Mouse (Mus musculus): ENCODE measurements around the gene Mybpc2. TPM values are rescaled to one million over a fixed set of nuclear protein-coding genes. Genes with fewer than 3 reads are reported as not detected.

The Mybpc2 gene
- polyA plus RNA-seq (2016; fragmentation: Nextera tagmentation; extraction: Ambion mirVana) = 0.09 and 0.13 TPM in 2 replicates

DNA sequence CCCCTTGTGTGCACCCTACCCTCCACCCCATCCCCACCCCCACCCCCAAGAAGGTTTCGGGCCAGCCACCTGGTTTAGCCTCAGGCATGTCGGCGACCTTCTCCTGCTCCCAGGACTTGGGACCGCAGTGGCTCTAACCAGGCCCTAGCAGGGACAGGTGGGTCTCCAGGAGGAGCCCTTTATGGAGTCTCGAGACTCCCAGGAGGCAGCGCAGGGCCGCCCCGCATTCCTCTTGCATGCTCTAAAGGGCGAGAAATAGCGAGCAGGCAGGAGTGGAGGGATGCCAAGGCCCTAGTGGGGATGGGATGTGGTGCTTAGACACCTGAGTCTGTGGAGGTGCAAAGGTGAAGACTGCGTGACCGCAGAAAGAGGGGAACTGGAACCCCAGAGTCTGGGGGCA is at the start of gene Mybpc2:
TSS of gene Mybpc2 (minus strand) at position 155 of the 400 bp plus-strand sequence.
- peak within 1 kb of the TSS; percentile 26 for H3K4me2 ChIP-seq
- H3K36me3 ChIP-seq = no peaks in the 10 kb centered on the region
- H3K9me3 ChIP-seq = no peaks in the 10 kb centered on the region
- no peak for ATAC-seq (ENCODE audit: insufficient number of reproducible peaks, insufficient read depth, low FRiP score, low TSS enrichment, low read depth)
- peaks cover 93% of the 10 kb centered on the region for H3K27me3 ChIP-seq
- peaks cover 10% of the 10 kb centered on the region for H3K4me1 ChIP-seq (replicated peaks)
- H3K27ac ChIP-seq = no peak within 1 kb of the TSS
- whole genome bisulfite sequencing = 22% methylated on average over 12 of the region's 12 CpGs
- no peak within 1 kb of the TSS for H3K9ac ChIP-seq (replicated peaks)
- H3K4me3 ChIP-seq (replicated peaks) = no peak within 1 kb of the TSS

DNA sequence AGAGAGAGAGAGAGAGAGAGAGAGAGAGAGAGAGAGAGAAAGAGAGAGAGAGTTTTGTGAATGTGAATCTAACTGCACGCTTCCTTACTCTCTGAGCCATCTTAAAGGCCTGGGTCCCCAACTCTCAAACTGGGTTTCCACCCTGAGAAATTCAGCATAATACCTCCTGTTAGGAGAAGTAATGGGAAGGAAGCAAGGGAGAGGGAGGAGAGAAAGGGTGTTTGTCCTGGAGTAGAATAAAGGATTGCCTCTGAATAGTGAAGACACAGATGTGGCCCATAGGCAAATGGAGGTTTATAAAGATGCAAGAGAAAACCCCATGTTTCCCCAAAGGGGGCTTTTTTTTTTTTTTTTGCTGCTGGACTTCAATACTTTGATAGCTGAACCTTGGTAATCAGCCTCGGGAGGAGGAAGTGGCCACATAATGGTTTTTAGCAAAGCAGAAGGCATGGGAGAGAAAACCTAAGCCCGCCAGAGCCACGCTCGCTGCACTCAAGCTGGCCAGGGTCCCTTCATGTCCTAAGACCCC is 48.6 kb upstream of the Mybpc2 start:
- H3K27me3 ChIP-seq = 0 out of 2 replicates have a peak, but pooled peaks cover 15% of the 10 kb centered on the region
- 84% methylated on average over 5 of the region's 5 CpGs for WGBS
- ATAC-seq (ENCODE audit: insufficient number of reproducible peaks, insufficient read depth, low FRiP score, low TSS enrichment, low read depth) = no peak
- no peaks in the 10 kb centered on the region for H3K4me1 ChIP-seq (replicated peaks)
- H3K4me3 ChIP-seq (replicated peaks) = no peak overlapping the region
- H3K4me2 ChIP-seq = no peak overlapping the region
- no peak overlapping the region for H3K9ac ChIP-seq (replicated peaks)
- H3K9me3 ChIP-seq = no peaks in the 10 kb centered on the region
- no peak overlapping the region for H3K27ac ChIP-seq
- no peaks in the 10 kb centered on the region for H3K36me3 ChIP-seq

DNA sequence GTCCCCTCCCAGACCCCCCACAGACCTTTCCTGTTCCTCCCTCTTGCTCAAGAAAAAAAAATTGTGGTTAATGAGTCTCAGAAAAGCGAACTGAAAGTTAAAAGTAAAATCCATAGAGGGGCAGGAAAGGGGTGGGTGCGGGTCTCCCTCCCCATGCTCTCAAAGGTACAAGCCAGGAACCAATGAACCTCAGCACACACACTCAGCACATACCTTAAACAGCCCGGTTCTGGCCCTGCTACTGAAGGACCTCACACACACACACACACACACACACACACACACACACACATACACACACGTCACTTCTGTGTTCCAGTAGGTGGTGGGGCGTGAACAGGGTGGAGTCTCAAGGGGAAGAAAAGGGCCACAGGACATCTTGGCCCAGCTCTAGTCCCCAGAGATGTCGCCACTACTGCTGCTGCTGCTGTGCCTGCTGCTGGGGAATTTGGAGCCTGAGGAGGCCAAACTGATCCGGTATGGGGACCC is 47.8 kb upstream of the Mybpc2 start, which contains the start of gene Napsa:
TSS of gene Napsa (plus strand) at position 168 of the 489 bp plus-strand sequence.
- H3K27ac ChIP-seq = no peak within 1 kb of the TSS
- no peaks in the 10 kb centered on the region for H3K4me1 ChIP-seq (replicated peaks)
- no peak within 1 kb of the TSS for H3K4me2 ChIP-seq
- no peaks in the 10 kb centered on the region for H3K36me3 ChIP-seq
- H3K9me3 ChIP-seq = no peaks in the 10 kb centered on the region
- H3K4me3 ChIP-seq (replicated peaks) = no peak within 1 kb of the TSS
- no peak within 1 kb of the TSS for H3K9ac ChIP-seq (replicated peaks)
- H3K27me3 ChIP-seq = 0 out of 2 replicates have a peak, but pooled peaks cover 15% of the 10 kb centered on the region
- 45% methylated on average over 7 of the region's 7 CpGs for WGBS
- ATAC-seq (ENCODE audit: insufficient number of reproducible peaks, insufficient read depth, low FRiP score, low TSS enrichment, low read depth) = no peak

DNA sequence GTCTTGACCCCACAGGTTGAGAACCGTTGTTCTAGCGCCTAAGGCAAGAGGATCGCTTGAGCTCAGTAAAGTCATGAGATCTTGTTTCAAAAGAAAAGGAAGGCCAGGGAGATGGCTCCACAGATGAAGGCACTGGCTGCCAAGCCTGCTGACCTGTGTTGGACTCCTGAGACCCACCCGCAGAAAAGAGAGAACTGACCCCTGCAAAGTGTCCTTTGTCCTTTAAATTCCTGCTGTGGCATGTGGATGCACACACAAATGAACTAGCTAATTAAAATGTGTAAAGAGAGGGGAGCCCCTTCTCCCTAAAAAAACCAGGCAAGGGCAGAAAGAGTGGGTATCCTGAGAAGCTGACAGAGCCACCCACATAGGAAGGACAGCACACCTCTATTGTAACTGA is 47.4 kb upstream of the Mybpc2 start:
- Histone ChIP-seq H3K9ac (replicated peaks) (no peak overlapping the region), H3K27me3 (0 out of 2 replicates have a peak, but pooled peaks cover 15% of the 10 kb centered on the region), H3K36me3 (no peaks in the 10 kb centered on the region), H3K27ac (no peak overlapping the region), H3K9me3 (no peaks in the 10 kb centered on the region), H3K4me3 (replicated peaks) (no peak overlapping the region), H3K4me1 (replicated peaks) (no peaks in the 10 kb centered on the region), H3K4me2 (no peak overlapping the region)
- ATAC-seq (ENCODE audit: insufficient number of reproducible peaks, insufficient read depth, low FRiP score, low TSS enrichment, low read depth) = no peak
- WGBS = 45% methylated on average over 4 of the region's 4 CpGs

DNA sequence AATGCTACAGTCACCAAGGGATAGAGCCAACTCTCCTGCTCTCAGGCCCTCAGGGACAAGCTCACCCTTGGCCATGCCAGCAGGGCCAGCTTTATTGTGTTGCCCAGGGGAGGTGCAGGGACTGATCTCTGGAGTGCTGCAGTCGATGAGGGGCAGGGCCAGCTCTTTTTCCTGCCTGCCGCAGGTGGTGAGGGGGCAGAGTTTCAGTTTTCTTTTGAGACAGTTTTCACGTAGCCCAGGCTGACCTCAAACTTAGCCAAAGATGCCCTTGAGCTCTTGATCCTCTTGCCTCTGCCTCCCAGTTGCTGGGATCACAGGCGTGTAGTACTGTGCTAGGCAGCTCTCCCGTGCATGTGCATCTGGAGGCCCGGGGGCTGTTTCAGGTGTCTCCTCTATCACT is 46.5 kb upstream of the Mybpc2 start:
- no peak overlapping the region for H3K9ac ChIP-seq (replicated peaks)
- 0 out of 2 replicates have a peak, but pooled peaks cover 15% of the 10 kb centered on the region for H3K27me3 ChIP-seq
- H3K4me2 ChIP-seq = no peak overlapping the region
- WGBS = 72% methylated on average over 6 of the region's 6 CpGs
- H3K4me1 ChIP-seq (replicated peaks) = no peaks in the 10 kb centered on the region
- no peak for ATAC-seq (ENCODE audit: insufficient number of reproducible peaks, insufficient read depth, low FRiP score, low TSS enrichment, low read depth)
- no peak overlapping the region for H3K4me3 ChIP-seq (replicated peaks)
- H3K9me3 ChIP-seq = no peaks in the 10 kb centered on the region
- no peaks in the 10 kb centered on the region for H3K36me3 ChIP-seq
- H3K27ac ChIP-seq = no peak overlapping the region

DNA sequence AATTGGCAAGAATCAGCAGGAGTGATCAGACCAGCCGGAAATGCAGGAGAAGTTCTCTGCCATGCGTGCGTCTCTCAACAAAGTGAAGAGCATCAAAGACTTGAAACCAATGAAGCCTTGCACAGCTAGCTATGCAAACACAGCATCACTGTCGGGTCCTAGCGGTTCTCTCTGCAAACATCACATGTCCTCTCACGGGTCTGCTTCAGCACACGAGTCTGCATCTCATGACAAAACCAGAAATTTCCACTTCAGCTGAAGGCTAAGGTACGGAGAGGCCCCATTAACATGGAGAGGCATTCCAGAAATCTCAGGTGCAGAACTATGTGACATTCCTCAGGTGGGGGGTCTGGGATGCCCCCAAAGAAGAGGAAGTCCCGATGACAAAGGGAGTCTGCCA is 44.3 kb upstream of the Mybpc2 start:
- no peak overlapping the region for H3K4me3 ChIP-seq (replicated peaks)
- no peaks in the 10 kb centered on the region for H3K9me3 ChIP-seq
- H3K36me3 ChIP-seq = no peaks in the 10 kb centered on the region
- no peaks in the 10 kb centered on the region for H3K4me1 ChIP-seq (replicated peaks)
- no peak overlapping the region for H3K27ac ChIP-seq
- H3K4me2 ChIP-seq = no peak overlapping the region
- 75% methylated on average over 9 of the region's 9 CpGs for WGBS
- ATAC-seq (ENCODE audit: insufficient number of reproducible peaks, insufficient read depth, low FRiP score, low TSS enrichment, low read depth) = no peak
- no peak overlapping the region for H3K9ac ChIP-seq (replicated peaks)
- H3K27me3 ChIP-seq = peaks cover 15% of the 10 kb centered on the region; the same call in 1 of the 2 replicates

DNA sequence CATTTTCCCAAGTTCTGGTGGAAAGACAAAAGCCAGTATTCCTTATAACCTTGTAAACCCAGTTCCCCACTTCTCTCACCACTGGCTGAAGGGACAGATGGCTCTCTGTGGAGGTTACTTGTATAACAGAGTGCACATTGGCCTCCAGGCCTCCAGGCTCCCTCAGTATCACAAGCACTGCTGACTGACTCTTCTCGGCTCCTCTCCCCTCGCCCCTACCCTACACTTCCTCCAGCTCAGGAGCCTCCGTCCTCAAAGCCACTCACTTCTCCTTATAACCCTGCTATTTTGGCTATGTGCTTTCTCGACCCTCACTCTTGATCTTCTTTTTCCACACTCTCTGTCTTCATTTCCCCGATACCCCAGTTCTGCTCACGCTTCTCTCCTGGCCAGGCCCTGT is 41.0 kb upstream of the Mybpc2 start:
- Histone ChIP-seq H3K36me3 (no peaks in the 10 kb centered on the region), H3K4me1 (replicated peaks) (no peaks in the 10 kb centered on the region), H3K9me3 (no peaks in the 10 kb centered on the region), H3K4me3 (replicated peaks) (no peak overlapping the region), H3K4me2 (no peak overlapping the region), H3K9ac (replicated peaks) (no peak overlapping the region), H3K27ac (no peak overlapping the region), H3K27me3 (peaks cover 7% of the 10 kb centered on the region; the same call in 1 of the 2 replicates)
- WGBS = 78% methylated on average over 6 of the region's 6 CpGs
- no peak for ATAC-seq (ENCODE audit: insufficient number of reproducible peaks, insufficient read depth, low FRiP score, low TSS enrichment, low read depth)

DNA sequence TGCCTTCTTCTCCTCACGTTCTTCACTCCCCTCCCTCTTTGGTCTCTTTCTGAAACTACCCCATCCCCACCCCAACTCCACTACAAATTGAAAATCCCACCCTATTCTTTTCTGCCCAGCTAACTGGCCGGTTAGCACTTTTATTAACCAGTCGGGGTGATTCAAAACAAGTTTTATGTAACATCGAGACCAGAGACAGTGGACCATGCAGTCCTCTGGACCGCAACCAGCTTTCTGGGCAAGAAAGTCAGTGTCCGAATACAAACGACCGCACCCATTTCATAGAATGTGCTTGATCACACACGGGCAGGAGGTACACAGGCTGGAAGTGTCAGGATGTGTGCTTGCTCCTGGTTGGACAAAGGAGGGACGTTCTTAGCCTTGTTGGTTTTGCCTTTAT is 40.0 kb upstream of the Mybpc2 start:
- 88% methylated on average over 10 of the region's 10 CpGs for WGBS
- no peaks in the 10 kb centered on the region for H3K36me3 ChIP-seq
- no peak overlapping the region for H3K4me2 ChIP-seq
- peaks cover 7% of the 10 kb centered on the region; the same call in 1 of the 2 replicates for H3K27me3 ChIP-seq
- no peak overlapping the region for H3K27ac ChIP-seq
- no peaks in the 10 kb centered on the region for H3K4me1 ChIP-seq (replicated peaks)
- H3K4me3 ChIP-seq (replicated peaks) = no peak overlapping the region
- no peak overlapping the region for H3K9ac ChIP-seq (replicated peaks)
- no peak for ATAC-seq (ENCODE audit: insufficient number of reproducible peaks, insufficient read depth, low FRiP score, low TSS enrichment, low read depth)
- H3K9me3 ChIP-seq = no peaks in the 10 kb centered on the region

DNA sequence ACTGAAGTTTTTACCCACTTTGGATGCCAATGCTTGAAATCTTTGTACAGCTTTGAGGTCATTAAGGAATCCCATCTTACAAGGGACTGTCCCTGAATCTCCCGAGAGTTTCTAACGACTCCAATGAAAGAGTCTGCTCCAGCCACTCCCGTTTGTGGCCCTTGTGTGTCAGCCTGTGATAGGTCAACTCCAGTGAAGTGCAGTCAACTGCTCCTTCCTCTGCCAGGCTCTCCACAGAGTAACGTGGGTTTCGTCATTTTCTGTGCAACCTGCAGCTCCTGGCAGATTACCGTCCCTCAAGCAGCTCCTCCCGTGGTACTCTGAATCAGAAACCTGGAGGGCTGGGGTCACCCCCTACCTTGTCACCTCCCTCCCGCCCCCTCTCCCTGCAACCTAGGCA is 38.8 kb upstream of the Mybpc2 start:
- Histone ChIP-seq H3K4me1 (replicated peaks) (no peaks in the 10 kb centered on the region), H3K36me3 (no peaks in the 10 kb centered on the region), H3K27me3 (peaks cover under 1% of the 10 kb centered on the region; the same call in 1 of the 2 replicates), H3K4me3 (replicated peaks) (no peak overlapping the region), H3K27ac (no peak overlapping the region), H3K4me2 (no peak overlapping the region), H3K9ac (replicated peaks) (no peak overlapping the region), H3K9me3 (no peaks in the 10 kb centered on the region)
- ATAC-seq (ENCODE audit: insufficient number of reproducible peaks, insufficient read depth, low FRiP score, low TSS enrichment, low read depth) = no peak
- WGBS = 51% methylated on average over 8 of the region's 8 CpGs

DNA sequence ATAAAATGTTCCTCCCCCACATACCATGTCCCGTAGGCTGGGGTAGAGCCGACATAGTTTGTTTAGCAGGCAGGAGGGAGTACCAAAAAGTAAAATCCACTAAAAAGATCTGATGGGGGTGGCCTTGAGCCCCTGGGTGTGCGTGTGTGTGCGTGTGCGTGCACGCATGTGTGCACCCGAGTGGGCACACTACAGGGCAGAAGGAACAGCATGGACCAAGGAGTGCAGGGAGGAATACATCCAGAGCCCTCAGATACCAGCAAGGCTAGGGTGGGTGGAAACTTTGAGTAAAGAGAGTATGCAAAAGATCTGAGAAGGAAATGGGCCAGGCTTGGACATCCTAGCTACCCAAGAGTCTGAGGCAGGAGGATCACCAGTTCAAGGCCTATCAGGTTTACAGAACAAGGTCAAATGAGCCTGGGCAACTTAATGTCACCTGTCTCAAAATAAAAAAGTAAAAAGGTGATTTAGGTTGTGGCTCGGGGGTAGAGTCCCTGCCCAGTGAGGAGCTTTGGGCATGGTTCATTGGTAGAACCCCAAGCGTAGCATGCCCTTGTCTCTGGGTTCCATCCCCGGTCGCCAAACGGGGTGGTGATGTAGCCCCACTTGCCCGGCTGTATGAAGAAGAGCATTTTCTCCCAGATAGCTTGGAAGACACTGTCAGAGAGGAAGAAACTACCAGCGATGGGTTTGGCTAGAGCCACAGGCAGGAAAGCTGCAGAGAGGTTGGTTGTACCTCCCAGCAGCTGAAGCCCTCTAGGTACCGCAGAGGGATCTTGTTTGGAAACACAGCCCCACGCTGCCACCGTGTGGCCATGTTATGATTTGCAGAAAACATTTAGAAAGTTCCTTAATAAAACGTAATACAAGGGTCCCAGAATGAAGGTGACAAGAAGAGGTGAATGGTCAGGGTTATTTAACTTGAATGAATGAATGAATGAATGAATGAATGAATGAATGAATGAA is 36.3 kb upstream of the Mybpc2 start:
- Histone ChIP-seq H3K9ac (replicated peaks) (no peak overlapping the region), H3K9me3 (no peaks in the 10 kb centered on the region), H3K27ac (no peak overlapping the region), H3K4me1 (replicated peaks) (no peaks in the 10 kb centered on the region), H3K36me3 (no peaks in the 10 kb centered on the region), H3K4me2 (no peak overlapping the region), H3K4me3 (replicated peaks) (no peak overlapping the region), H3K27me3 (no peaks in the 10 kb centered on the region; the same call in 1 of the 2 replicates)
- ATAC-seq (ENCODE audit: insufficient number of reproducible peaks, insufficient read depth, low FRiP score, low TSS enrichment, low read depth) = peak; percentile 59; the same call in 1 of the 2 replicates
- 54% methylated on average over 18 of the region's 18 CpGs for WGBS

DNA sequence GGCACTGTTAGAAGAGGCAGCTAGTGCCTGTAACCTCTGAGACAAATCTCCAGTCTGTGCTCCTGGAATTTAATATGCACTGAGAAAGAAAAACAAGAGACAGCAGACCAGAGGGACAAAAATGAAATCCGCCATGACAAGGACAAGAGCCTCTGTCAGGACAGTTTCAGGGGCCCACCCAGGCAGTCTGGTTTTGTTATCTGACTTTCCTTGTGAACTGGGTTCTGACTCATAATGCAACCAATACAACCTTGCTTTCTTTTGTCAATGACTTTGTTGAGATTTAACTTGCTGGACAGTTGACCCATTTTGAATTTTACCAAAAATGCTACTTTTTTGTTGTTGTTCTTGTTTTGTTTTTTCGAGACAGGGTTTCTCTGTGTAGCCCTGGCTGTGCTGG is 33.2 kb upstream of the Mybpc2 start:
- Histone ChIP-seq H3K9me3 (no peaks in the 10 kb centered on the region), H3K4me1 (replicated peaks) (0 out of 2 replicates have a peak, but pooled peaks cover 6% of the 10 kb centered on the region), H3K4me2 (no peak overlapping the region), H3K27me3 (no peaks in the 10 kb centered on the region), H3K9ac (replicated peaks) (no peak overlapping the region), H3K4me3 (replicated peaks) (no peak overlapping the region), H3K27ac (no peak overlapping the region), H3K36me3 (no peaks in the 10 kb centered on the region)
- ATAC-seq (ENCODE audit: insufficient number of reproducible peaks, insufficient read depth, low FRiP score, low TSS enrichment, low read depth) = no peak
- 68% methylated on average over 2 of the region's 2 CpGs for WGBS

All from limb, embryonic 12.5 days (tissue).